Mouse (Mus musculus) cerebellum, adult 11 months (tissue): ENCODE results near the gene Gss.

Experiments
- DNase-seq: peaks from one replicate; pipeline ENCODE4 v3.0.0; 2022

Gene Gss

DNA sequence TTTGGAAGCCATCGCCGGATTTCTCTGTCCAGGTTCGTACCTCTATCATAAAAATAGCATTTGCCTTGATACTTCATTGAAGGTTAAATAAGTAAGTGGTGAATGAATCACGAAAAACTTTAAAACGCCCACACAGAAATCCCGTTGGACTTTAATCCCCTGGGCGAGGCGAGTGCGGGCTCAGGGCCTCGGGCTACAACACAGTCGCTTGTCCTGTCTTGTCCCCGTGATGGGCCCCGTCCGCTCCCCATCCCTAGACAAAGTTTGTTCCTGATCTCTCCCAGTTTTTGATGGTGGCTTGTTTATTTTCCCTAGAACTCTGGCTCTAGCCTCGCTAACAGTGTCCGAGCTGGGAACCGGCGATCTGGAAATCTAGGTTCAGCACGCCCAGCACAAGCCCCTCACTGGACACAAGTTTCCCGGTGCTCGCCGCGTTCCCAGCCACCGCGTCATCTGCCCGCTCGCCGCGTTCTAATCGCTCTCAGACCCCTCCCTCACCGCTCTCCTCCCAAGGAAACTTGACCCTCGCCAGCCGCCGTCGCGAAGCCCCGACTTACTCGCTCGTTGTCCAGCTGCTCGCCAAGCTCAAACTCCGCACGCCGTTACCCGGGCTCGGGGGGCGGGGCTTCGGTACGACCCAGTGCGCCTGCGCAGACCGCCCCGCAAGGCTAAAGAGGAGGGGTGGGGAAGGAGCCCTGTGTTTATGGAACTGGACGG, at the start of gene Gss:
Gene Gss (minus strand): TSS at position 674 of the 717 bp plus-strand sequence.
- DNase-seq: peak; percentile 98

DNA sequence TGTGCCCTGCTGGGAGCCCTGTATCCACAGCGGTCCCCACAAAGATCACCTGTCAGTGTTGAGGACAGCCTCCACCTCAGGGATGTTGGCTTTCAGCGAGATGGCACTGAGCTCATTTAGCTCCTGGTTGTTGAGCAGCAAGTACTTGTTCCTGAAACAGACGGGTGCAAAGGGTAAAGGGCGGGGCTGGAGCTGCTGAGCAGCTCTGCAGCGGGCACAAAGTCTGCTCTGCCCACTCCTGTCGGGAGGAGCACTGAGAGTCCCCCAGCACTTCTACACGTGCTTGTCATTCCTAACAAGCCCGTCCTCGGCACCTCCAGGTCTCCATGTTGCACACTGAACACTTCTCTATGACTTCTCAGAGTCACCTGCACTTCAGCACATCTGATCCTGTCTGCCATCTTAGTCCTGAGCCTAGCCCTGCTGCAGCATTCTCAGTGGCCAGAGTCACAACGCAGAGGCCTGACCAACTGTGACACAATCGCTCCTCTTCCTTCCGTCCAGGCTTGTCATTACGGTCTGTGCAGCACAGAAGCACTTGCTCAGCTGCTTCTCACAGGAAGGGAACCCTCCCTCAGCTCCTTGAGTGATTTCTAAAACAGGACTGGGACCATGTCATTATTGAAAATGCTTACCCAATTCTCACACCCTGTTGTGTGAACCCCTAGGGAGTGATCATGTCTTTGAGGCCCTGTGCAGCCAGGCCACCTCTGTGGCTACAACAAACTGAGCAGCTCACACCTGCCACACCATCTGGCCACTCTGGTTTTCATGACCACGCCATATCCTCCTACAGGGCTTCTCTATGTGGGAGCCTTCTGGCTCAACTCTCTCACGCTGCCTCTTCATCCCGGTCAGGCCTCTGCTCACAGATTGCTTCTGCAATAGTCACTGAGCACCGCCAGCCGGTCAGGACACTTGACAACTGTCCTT, 49.2 kb upstream of the Gss start:
- peak; percentile 40 for DNase-seq

DNA sequence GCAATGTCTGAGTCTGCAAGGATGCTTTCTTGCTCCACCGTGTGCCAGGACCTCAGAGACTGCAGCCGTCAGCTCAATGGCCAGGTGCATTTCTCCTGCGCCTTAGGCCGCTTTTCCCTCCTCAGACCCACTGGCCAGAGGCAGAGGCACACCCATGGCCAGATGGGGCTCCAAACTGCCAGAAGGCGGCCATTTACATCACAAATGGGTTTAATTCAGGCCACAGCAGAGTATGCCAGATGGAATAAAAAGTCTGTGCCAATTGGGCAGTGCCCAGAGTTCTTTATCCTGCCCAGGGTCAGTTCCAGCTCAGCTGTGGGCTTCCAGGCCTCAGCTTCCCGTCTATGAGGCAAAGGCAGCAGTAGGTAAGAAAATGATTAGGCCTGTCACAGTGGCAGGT, 48.0 kb upstream of the Gss start:
- DNase-seq: peak; percentile 76

DNA sequence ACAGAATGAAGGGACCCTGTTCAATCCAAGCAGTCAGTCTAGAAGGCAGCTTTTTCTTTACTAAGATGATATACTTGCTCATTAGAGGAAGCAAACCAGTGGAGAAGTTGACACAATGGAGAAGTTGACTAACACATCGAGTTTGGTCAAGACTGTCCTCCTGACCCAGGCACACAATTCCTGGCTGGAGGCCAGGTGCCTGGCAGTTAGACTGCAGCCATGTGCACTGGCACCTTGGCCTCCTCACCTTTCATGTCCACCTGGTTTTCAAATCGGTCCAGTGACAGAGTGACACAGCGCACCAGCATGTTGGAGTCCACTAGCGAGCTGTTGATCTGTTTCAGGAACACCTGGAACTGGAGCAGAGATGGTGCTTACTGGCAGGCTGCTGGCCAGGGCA, 44.8 kb upstream of the Gss start:
- peak; percentile 26 for DNase-seq

DNA sequence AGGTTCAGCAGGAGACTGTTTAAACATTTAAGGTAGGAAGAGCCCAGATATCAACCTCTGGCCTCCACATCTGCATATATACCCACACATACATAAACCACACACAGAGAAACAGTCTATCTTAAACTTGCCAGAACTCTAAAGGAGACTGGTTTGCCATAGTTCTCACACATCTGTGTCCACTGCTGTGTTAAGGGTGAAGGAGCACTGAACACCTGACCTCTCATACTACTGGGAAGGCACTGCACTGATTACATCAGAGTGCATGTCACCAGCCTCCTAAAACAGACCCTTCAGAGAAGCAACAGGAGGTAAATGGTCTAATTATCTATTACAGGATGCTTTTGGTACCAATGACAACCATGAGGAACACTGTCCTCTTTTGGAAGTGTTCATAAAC, 44.3 kb upstream of the Gss start:
- no peak for DNase-seq

DNA sequence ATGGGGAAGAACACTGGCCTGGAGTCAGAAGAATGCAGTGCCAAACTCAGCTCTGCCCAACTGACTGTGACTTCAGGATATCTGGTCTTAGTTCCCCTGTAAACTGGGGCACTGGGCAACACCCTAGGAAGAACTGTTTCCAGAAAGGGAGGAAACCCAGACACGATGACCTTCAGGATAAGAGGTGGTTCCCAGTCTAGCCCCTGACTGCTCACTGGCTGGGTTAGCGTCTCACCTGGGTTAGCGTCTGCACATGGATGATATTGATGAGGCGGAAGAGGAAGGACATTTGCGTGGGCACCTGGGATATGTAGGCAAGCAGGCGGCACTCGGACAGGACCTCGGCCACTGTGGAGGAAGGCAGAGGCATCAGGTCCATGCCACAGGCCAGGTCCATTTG, 43.4 kb upstream of the Gss start:
- DNase-seq: no peak

DNA sequence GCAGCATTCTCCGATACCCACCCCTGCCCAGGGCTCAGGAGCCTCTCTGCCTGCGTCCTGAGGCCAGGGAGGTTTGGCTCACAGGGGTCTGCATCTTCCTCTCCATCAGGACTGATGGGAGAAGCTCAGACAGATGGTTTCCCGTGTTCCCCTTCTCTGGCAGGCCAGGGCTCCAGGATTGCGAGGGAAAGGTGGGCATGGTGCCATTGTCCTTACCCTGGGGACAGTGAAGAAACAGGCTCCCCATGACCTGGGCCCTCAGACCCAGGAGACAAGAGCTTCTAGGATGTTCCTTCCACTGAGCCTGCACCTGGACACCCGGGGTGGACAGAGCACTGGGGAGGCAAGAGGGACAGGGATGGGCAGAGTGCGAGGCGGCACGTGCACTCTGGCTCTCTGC, 42.0 kb upstream of the Gss start:
- DNase-seq: no peak

DNA sequence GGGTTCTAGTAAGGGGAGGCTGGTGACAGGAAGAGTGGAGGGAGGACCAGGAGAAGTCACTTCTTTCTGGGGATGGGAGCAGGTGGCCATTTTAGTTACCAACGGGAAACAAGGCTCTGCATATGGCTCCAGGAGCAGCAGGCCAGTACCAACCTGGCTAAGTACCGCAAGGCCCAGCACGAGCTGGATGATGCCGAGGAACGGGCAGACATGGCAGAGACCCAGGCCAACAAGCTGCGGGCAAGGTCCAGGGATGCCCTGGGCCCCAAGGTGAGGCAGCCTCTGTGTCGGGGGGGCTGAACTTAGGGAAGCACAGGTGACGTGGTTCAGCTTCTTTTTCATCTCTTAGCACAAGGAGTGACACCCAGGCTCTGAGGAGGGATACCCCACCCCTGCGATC, 41.1 kb upstream of the Gss start:
- peak; percentile 50 for DNase-seq

DNA sequence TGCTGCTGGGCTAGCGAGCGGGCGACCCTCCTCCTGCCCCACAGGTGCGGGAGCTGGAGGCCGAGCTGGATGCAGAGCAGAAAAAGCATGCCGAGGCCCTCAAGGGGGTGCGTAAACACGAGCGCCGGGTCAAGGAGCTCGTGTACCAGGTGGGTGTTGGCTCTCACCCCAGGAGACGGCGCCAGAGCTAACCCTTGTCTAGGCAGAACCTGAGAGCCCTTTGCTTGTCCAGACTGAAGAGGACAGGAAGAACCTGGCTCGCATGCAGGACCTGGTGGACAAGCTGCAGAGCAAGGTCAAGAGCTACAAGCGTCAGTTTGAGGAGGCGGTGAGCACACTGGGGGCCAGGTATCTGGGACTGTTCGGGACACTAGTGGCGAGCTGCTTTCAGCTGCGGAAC, 40.5 kb upstream of the Gss start:
- no peak for DNase-seq

DNA sequence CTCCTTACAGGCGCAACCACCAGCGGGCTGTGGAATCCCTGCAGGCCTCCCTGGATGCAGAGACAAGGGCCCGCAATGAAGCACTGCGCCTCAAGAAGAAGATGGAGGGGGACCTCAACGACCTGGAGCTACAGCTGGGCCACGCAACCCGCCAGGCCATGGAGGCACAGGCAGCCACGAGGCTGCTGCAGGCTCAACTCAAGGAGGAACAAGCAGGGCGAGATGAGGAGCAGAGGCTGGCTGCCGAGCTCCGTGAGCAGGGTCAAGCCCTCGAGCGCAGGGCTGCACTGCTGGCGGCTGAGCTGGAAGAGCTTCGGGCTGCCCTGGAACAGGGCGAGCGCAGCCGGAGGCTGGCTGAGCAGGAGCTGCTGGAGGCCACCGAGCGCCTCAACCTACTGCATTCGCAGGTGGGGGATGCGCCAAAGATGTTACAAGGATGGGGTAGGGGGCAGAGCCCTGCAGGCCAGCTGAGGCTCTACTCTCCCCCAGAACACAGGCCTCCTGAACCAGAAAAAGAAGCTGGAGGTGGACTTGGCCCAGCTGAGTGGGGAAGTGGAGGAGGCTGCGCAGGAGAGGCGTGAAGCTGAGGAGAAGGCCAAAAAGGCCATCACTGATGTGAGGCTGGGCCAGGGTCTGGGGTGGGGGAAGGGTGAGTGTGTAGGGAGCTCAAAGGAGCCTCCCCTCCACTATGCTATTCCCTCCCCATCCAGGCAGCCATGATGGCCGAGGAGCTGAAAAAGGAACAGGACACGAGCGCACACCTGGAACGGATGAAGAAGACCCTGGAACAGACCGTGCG, 39.7 kb upstream of the Gss start:
- DNase-seq: no peak

DNA sequence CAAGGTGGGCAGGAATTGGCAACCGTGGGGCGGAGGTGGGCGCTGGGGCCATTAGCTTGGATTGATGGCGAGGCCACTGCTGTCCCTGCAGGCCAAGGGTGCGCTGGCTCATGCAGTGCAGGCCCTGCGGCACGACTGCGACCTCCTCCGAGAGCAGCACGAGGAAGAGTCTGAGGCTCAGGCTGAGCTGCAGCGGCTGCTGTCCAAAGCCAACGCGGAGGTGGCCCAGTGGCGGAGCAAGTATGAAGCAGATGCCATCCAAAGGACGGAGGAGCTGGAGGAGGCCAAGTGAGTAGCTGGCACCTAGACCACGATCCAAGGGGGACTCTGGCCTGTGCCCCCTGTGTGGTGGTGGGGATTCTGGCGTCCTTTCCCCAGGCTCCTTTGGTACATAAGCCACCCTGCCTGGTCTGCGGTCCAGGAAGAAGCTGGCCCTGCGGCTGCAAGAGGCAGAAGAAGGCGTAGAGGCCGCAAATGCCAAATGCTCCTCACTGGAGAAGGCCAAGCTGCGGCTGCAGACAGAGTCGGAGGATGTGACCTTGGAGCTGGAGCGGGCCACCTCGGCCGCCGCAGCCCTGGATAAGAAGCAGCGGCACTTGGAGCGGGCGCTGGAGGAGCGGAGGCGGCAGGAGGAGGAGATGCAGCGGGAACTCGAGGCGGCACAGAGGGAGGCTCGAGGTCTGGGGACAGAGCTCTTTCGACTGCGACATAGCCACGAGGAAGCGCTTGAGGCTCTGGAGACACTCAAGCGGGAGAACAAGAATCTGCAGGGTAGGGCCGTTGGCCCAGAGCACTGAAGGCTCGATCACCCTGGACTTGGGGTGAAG, 38.2 kb upstream of the Gss start:
- no peak for DNase-seq

DNA sequence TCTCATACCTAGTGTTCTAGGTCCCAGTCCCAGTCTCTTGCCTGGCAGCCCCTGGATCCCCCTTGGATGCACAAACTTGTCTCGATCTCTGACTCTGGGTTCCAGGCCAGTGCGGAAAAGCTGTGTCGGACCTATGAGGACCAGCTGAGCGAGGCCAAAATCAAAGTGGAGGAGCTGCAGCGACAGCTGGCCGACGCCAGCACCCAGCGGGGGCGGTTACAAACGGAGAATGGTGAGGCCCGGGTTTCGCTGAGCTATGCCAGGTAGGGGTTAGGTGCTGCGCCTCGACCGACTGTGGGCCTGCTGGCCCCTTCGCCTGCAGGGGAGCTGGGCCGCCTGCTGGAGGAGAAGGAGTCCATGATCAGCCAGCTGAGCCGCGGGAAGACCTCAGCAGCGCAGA, 37.5 kb upstream of the Gss start:
- no peak for DNase-seq

DNA sequence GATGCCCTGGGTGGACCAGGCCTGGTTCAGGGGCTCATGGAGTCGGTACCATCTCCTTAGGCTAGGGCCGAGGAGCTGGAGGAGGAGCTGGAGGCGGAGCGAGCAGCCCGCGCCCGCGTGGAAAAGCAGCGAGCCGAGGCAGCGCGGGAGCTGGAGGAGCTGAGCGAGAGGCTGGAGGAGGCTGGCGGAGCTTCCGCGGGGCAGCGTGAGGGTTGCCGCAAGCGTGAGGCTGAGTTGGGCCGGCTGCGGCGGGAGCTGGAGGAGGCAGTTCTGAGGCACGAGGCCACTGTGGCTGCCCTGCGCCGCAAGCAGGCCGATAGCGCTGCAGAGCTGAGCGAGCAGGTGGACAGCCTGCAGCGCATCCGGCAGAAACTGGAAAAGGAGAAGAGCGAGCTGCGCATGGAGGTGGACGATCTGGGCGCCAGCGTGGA, 36.6 kb upstream of the Gss start:
- peak; percentile 69 for DNase-seq

DNA sequence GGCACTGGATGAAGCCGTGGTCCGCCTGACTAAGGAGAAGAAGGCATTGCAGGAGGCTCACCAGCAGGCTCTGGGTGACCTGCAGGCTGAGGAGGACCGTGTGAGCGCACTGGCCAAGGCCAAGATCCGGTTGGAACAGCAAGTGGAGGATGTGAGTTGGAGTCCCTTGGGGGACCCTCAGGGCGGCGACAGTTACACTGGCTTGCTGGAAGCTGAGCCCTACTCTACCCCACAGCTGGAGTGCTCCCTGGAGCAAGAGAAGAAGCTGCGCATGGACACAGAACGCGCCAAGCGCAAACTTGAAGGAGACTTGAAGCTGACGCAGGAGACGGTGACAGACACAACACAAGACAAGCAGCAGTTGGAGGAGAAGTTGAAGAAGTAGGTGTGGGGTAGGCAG, 35.9 kb upstream of the Gss start:
- DNase-seq: no peak

DNA sequence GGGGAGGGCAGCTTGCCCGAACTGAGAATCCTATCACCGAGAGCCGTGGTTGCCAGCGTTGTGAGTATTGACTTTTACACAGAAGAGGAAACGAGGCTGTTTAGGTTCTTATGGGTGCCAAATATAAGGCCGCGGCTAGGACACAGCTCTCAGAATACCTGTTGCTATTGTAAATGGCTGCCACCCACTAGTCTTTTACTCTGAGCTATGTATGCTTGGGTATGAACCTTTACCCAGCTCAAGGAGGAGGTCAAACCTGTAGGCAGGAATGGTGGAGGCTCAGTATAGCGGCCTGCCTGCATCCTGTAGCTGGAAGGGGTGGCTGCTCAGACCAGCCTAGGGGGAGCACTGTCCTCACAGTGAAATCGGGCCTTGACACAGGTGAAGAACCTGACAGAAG, 35.5 kb upstream of the Gss start:
- no peak for DNase-seq

DNA sequence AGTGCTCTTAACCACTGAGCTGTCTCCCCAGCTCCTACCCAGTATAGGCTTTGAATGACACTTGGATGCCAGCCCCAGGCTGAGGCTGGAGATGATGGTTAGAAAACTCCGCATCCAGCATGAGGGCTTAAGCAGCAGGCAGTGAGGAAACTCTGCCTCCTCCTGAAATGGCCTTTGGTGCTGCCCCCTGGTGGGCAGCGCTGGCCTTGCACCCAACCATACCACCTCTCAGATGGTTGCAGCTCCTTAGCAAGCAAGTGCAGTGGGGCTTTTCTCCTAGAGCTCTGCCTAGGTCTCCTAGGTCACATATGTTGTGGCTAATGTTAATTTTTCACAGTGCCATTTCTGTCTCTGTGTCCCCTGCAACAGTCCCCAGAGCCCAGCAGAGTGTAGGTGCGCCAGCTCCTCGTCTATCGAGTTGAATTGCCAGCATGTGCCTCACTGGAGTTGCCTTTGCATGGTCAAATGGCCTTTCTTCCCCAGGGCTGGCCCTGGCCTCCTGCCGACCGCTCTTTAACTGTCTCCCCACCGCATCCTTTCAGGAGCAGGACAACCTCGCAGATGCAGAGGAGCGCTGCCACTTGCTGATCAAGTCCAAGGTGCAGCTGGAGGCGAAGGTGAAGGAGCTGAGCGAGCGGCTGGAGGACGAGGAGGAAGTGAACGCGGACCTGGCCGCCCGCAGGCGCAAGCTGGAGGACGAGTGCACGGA, 34.6 kb upstream of the Gss start:
- DNase-seq: peak; percentile 71

DNA sequence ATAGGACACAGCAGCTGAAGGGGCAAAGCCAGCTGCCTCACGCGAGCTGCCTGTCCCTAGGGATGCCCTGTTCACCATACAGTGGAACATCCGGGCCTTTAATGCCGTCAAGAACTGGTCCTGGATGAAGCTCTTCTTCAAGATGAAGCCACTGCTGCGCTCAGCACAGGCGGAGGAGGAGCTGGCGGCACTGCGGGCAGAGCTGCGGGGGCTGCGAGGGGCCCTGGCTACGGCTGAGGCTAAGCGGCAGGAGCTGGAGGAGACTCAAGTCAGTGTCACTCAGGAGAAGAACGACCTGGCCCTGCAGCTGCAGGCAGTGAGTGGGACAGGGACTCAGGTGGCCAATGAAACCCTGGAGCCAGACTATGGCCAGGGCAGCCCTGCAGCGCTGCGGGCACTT, 33.7 kb upstream of the Gss start:
- no peak for DNase-seq

DNA sequence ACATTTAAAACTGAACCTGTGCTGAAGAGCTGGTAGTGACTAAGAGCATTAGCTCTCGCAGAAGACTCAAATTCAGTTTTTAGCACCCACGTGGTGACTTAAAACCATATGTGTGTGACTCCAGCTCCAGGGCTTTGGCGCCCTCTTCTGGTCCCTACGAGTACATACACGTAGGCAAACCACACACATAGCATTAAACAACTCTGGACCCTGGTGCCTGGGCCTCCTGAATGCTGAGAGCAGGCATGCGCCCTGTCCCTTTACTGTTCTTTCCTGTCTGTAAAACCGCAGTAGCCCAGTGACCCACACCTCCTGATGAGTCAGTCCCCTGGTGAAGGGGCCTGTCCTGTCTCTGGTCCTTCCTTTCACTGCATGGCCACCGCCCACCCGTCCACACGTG, 32.1 kb upstream of the Gss start:
- DNase-seq: no peak

DNA sequence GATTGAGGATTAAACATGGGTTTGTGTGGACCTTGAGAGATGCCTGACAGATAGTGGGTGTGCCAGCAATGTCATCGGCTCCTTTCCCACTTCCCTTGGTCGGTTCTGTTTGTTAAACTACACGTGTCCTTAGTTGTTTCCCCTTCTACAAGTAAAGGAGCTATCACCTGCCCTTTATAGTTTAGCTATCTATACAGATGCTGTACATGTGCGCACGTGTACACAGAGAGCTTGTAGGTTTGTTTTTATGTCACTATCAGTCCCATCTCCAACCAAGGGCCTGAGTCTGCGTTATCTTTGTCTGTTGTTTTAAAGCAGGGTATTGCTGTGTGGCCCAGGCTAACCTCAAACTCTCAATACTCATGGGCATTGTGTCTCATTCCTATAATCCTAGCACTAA, 31.4 kb upstream of the Gss start:
- no peak for DNase-seq

DNA sequence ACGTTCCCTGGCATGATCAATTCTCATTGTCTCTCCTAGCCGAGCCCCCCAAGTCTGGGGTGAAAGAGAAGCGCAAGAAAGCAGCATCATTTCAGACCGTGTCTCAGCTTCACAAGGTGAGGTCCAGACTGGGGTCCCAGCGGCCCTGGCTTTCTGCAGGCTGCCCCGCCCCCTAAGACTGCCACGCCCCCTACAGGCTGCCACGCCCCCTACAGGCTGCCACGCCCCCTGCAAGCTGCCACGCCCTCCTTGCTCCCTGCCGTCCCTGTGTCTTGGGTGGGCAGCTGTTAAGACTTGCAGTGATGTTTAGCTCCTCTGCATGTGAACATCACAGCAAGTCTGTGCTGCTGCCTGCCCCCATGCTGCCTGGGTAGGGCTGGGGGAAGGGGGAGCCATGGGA, 30.0 kb upstream of the Gss start:
- DNase-seq: no peak

DNA sequence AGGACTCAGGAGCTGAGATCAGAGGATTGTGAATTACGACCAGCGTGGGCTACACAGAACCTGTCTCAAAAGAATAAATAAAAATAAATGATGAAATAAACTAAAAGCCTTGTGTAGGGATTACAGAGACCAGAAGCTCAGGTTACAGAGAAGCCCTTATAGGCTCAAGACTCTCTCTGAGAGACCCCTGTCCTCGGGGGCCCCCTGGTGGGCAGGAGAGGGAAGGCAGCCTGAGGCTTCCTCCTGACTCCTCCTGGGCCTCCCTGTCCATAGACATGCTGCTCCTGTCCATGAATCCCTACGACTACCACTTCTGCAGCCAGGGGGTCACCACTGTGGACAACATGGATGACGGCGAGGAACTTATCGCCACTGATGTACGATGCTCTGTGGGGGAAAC, 27.2 kb upstream of the Gss start:
- DNase-seq: peak; percentile 86

DNA sequence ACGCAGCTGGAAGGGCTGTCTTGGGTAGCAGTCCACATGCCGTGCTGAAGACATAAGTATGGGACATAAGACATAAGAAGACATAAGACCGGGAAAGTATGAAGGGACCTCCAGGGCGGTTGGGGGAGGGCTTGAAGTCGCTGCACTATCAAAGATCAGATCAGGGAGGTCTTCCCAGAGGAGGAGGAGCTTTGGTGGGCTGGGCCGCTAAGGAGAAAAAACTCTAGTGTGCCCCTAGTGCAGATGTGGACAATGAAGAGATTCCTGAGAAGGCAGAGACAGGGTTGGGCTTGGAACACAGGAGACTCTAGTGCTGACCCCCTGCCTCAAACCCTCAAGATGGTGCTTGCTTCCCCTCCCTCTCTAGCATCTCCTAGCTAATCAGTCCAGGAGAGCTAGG, 24.4 kb upstream of the Gss start:
- no peak for DNase-seq
